Mouse (Mus musculus) stomach, postnatal 0 days (tissue): ENCODE results near the gene Jak2.

Source experiments
- CTCF ChIP-seq: IDR thresholded peaks from 2 replicates; pipeline ENCODE4 v1.5.1; 2016; ENCODE audit warnings: antibody characterized with exemption, low read depth, mild to moderate bottlenecking, moderate library complexity
- EP300 ChIP-seq: optimal IDR thresholded peaks from 2 replicates; pipeline ENCODE3; 2016; ENCODE audit warnings: antibody characterized with exemption

- TF ChIP-seq CTCF: no peak
- no peak for TF ChIP-seq EP300
These were observed 89.4 kb downstream of the Jak2 start for GRCm38 (mm10) chr19:29341029-29341428.
